Mouse (Mus musculus): ENCODE measurements at regions not wholly inside any gene's neighbourhood (a gene's known extent, or its start where the extent isn't known, plus 50 kb on each side); places are given as distances from the start of the nearest gene placed in this dataset.
A peak's percentile ranks its signal among the peaks of the same experiment; 100 is the strongest.

DNA sequence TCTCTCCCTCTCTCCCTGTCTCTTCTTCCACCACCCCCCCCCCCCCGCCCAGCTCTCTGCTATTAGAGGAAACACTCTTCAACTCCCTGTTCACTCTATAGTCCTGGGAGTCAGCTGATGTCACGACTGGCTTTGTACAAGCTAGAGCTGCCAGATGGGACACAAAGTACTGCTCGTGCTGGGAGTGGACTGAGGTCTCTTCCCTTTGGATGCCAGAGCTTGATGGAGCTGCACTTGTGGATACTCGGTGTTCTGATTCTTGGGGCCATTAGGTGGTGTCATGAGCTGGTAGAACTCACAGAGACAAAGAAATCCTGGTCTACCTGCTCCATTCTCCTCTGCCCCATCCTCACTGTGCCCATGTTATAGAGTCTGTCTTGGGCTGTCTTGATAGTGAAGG lies 415.9 kb downstream of the Rps24 start:
- 17% methylated on average over 3 of the region's 4 CpGs for WGBS
- H3K9ac ChIP-seq = no peak overlapping the region
- H3K9me3 ChIP-seq = no peaks in the 10 kb centered on the region
- H3K4me3 ChIP-seq = no peak overlapping the region
- no peaks in the 10 kb centered on the region for H3K27me3 ChIP-seq
- ATAC-seq (ENCODE audit: low read depth) = no peak
- no peaks in the 10 kb centered on the region for H3K36me3 ChIP-seq
- 0 out of 2 replicates have a peak overlapping the region, but pooled peaks have one; percentile 9 for H3K27ac ChIP-seq (replicated peaks)
- no peak overlapping the region for H3K4me2 ChIP-seq
- peaks cover 5% of the 10 kb centered on the region; the same call in 1 of the 2 replicates for H3K4me1 ChIP-seq (replicated peaks)

GRCm38 (mm10) chr14:24904712-24905111 lies 417.8 kb downstream of the Rps24 start:
- no peaks in the 10 kb centered on the region for H3K9me3 ChIP-seq
- H3K4me3 ChIP-seq = no peak overlapping the region
- H3K4me1 ChIP-seq (replicated peaks) = peaks cover 5% of the 10 kb centered on the region; the same call in 1 of the 2 replicates
- no peaks in the 10 kb centered on the region for H3K27me3 ChIP-seq
- 84% methylated on average over 6 of the region's 6 CpGs for WGBS
- H3K4me2 ChIP-seq = no peak overlapping the region
- no peak overlapping the region for H3K9ac ChIP-seq
- no peaks in the 10 kb centered on the region for H3K36me3 ChIP-seq
- no peak overlapping the region for H3K27ac ChIP-seq (replicated peaks)
- no peak for ATAC-seq (ENCODE audit: low read depth)

DNA sequence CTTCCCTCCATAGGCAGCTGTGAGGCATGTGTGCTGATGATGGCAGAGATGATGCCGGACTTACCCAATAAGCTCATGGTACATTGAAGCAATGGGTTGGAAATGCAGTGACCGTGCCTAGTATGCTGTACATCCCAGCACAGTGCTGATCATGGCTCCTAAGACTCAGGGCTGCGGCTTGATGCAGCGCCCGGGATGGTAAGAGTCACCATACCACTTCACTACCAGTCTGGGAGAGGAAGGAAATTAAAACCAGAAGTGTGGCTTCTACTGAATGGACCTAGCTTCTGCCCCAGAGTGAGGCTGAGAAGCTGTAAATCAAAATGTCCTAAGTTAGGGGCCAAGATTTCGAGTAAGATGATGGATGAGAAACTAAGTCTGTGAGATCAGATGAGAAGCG lies 420.0 kb downstream of the Rps24 start:
- 82% methylated on average over 7 of the region's 7 CpGs for WGBS
- no peaks in the 10 kb centered on the region for H3K9me3 ChIP-seq
- ATAC-seq (ENCODE audit: low read depth) = no peak

GRCm38 (mm10) chr14:24908377-24908776 lies 421.5 kb downstream of the Rps24 start:
- Histone ChIP-seq H3K9me3 (no peaks in the 10 kb centered on the region), H3K9ac (no peak overlapping the region), H3K27me3 (no peaks in the 10 kb centered on the region), H3K4me2 (no peak overlapping the region), H3K36me3 (no peaks in the 10 kb centered on the region), H3K27ac (replicated peaks) (no peak overlapping the region), H3K4me3 (no peak overlapping the region), H3K4me1 (replicated peaks) (no peaks in the 10 kb centered on the region)
- 80% methylated on average over 4 of the region's 4 CpGs for WGBS
- ATAC-seq (ENCODE audit: low read depth) = no peak

More for the DNA sequence above, 420.0 kb downstream of the Rps24 start:
- H3K9ac ChIP-seq = no peak overlapping the region
- H3K4me2 ChIP-seq = no peak overlapping the region
- H3K27me3 ChIP-seq = no peaks in the 10 kb centered on the region
- H3K4me3 ChIP-seq = no peak overlapping the region
- H3K36me3 ChIP-seq = no peaks in the 10 kb centered on the region
- no peaks in the 10 kb centered on the region for H3K4me1 ChIP-seq (replicated peaks)
- H3K27ac ChIP-seq (replicated peaks) = no peak overlapping the region

DNA sequence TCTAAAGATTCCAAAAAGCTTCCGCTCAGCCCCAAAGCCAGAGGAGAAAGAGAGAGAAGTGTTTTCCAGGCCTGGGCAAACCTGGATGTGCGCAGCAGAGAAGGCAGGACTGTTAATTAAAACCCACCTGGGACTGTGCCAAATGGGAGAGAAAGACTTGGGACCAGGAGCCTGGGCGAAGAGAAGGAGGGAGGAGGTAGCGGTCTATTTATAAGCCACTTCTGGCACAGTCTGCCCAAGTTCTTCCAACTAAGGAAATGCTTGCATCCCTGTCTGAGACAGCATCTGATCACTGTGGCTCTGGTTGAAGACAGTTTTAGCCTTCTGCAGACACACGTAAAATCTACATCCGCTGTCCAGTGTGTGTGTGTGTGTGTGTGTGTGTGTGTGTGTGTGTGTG lies 424.7 kb downstream of the Rps24 start:
- 76% methylated on average over 6 of the region's 6 CpGs for WGBS

DNA sequence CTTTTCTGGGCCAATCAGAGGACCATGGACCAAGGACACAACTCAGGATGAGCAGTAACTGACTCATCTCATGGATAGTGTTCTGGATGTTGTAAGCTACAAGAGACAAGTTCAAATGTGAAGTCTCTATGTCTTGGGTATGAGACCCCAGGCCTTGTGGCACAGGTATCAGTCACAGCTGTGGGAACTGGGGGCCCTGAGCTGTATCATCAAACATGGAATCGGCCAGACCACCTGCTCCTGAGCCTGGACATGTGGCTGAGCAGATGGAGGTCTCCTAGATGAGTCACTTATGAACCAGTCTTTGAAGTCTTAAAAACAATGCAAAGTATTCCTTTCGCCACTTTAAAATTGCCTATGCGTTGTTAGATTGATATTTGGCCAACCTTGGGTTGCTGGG lies 432.1 kb downstream of the Rps24 start:
- Histone ChIP-seq H3K27ac (replicated peaks) (no peak overlapping the region), H3K36me3 (no peaks in the 10 kb centered on the region), H3K4me2 (no peak overlapping the region), H3K4me3 (no peak overlapping the region), H3K9me3 (no peaks in the 10 kb centered on the region), H3K4me1 (replicated peaks) (peaks cover 2% of the 10 kb centered on the region; the same call in 1 of the 2 replicates), H3K9ac (no peak overlapping the region), H3K27me3 (no peaks in the 10 kb centered on the region)
- no peak for ATAC-seq (ENCODE audit: low read depth)
- WGBS = 93% methylated on average over 3 of the region's 3 CpGs

More for the DNA sequence above, 424.7 kb downstream of the Rps24 start:
- no peak overlapping the region for H3K27ac ChIP-seq (replicated peaks)
- H3K4me2 ChIP-seq = no peak overlapping the region
- no peak overlapping the region for H3K9ac ChIP-seq
- no peaks in the 10 kb centered on the region for H3K4me1 ChIP-seq (replicated peaks)
- ATAC-seq (ENCODE audit: low read depth) = no peak
- no peak overlapping the region for H3K4me3 ChIP-seq
- H3K36me3 ChIP-seq = no peaks in the 10 kb centered on the region
- H3K27me3 ChIP-seq = no peaks in the 10 kb centered on the region
- no peaks in the 10 kb centered on the region for H3K9me3 ChIP-seq

- Histone ChIP-seq H3K4me2 (no peak overlapping the region), H3K27me3 (no peaks in the 10 kb centered on the region), H3K4me1 (replicated peaks) (peaks cover 23% of the 10 kb centered on the region), H3K9ac (no peak overlapping the region), H3K9me3 (no peaks in the 10 kb centered on the region), H3K36me3 (no peaks in the 10 kb centered on the region), H3K4me3 (no peak overlapping the region), H3K27ac (replicated peaks) (no peak overlapping the region)
- WGBS = 49% methylated on average over 10 of the region's 10 CpGs
- no peak for ATAC-seq (ENCODE audit: low read depth)
Measured at GRCm38 (mm10) chr14:24922006-24922405, 435.1 kb downstream of the Rps24 start.

- H3K4me2 ChIP-seq = no peak overlapping the region
- H3K4me1 ChIP-seq (replicated peaks) = peaks cover 25% of the 10 kb centered on the region
- H3K4me3 ChIP-seq = no peak overlapping the region
- no peaks in the 10 kb centered on the region for H3K9me3 ChIP-seq
- no peaks in the 10 kb centered on the region for H3K36me3 ChIP-seq
- H3K27ac ChIP-seq (replicated peaks) = no peak overlapping the region
- WGBS = 39% methylated on average over 3 of the region's 3 CpGs
- no peak for ATAC-seq (ENCODE audit: low read depth)
- H3K9ac ChIP-seq = no peak overlapping the region
- H3K27me3 ChIP-seq = no peaks in the 10 kb centered on the region
Measured at GRCm38 (mm10) chr14:24924561-24924960, 437.6 kb downstream of the Rps24 start.

GRCm38 (mm10) chr14:24926086-24927048 lies 439.4 kb downstream of the Rps24 start:
- Histone ChIP-seq H3K36me3 (no peaks in the 10 kb centered on the region), H3K9me3 (no peaks in the 10 kb centered on the region), H3K4me1 (replicated peaks) (peaks cover 25% of the 10 kb centered on the region), H3K27me3 (no peaks in the 10 kb centered on the region), H3K4me2 (no peak overlapping the region), H3K9ac (0 out of 2 replicates have a peak overlapping the region, but pooled peaks have one; percentile 22), H3K27ac (replicated peaks) (peak overlapping the region; percentile 61), H3K4me3 (no peak overlapping the region)
- WGBS = 30% methylated on average over 11 of the region's 11 CpGs
- peak; percentile 70 for ATAC-seq (ENCODE audit: low read depth)

DNA sequence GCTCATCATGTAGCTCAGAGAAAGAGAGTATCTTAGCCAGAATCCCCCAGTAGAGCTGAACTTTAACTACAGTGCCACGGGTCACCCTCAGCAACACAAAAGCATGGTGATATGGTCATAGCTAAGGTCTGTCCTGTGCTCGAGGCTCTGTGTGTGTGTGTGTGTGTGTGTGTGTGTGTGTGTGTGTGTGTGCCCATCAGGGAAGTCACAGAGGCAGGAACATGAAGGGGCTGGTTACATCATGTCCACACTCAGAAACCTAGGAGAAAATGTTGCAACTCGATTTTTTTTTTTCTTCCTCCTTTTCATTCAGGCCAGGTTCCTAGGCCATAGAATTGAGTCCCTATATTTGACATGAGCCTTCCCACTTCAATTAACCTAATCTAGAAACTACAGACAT lies 441.8 kb downstream of the Rps24 start:
- Histone ChIP-seq H3K9ac (no peak overlapping the region), H3K27ac (replicated peaks) (no peak overlapping the region), H3K4me3 (no peak overlapping the region), H3K27me3 (no peaks in the 10 kb centered on the region), H3K36me3 (no peaks in the 10 kb centered on the region), H3K4me2 (no peak overlapping the region), H3K4me1 (replicated peaks) (peaks cover 25% of the 10 kb centered on the region), H3K9me3 (no peaks in the 10 kb centered on the region)
- WGBS = 81% methylated on average over 3 of the region's 3 CpGs
- ATAC-seq (ENCODE audit: low read depth) = no peak

DNA sequence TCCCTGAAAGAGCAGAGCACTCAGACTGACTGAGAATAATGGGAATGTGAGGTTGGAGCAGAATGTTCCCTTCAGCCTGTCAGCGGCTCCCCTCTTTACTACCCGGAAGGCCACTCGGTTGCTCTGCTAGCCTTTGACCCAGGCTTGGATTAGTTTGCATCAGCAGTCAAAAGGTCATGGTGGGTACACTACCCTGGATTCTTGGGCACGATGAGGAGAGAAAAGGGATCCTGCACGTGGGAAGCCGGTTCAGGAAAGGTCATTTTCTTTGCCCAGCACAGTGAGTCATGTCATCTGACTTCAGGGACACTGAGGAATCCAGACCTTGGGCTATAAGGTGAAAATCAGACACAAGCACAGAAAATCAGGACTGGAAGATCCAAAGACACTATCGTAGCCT lies 443.3 kb downstream of the Rps24 start:
- no peaks in the 10 kb centered on the region for H3K27me3 ChIP-seq
- no peak overlapping the region for H3K27ac ChIP-seq (replicated peaks)
- H3K4me2 ChIP-seq = no peak overlapping the region
- H3K36me3 ChIP-seq = no peaks in the 10 kb centered on the region
- no peak for ATAC-seq (ENCODE audit: low read depth)
- no peak overlapping the region for H3K4me3 ChIP-seq
- no peak overlapping the region for H3K9ac ChIP-seq
- WGBS = 47% methylated on average over 7 of the region's 7 CpGs
- H3K9me3 ChIP-seq = no peaks in the 10 kb centered on the region
- peaks cover 15% of the 10 kb centered on the region for H3K4me1 ChIP-seq (replicated peaks)

DNA sequence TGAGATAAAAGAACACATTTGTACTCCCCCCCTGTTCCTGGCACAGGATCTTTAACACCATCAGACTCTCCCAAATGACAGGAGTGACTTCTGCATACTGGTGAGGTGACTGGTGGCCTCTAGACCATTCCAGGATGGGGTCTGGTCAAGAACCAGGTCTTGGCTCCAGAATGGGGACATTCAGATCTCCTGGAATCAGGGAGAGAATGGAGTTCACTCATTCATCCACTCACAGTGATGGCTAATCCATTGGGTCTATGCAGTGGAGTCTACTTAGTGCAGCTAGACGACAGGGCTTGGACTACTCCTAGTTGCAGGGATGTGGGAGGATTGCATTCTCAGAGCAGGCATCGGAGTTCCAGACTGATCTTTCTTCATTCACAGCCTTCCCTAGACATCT lies 451.0 kb downstream of the Rps24 start:
- Histone ChIP-seq H3K9ac (no peak overlapping the region), H3K4me2 (no peak overlapping the region), H3K27me3 (no peaks in the 10 kb centered on the region), H3K4me3 (no peak overlapping the region), H3K27ac (replicated peaks) (no peak overlapping the region), H3K9me3 (no peaks in the 10 kb centered on the region), H3K36me3 (no peaks in the 10 kb centered on the region), H3K4me1 (replicated peaks) (peaks cover 11% of the 10 kb centered on the region; the same call in 1 of the 2 replicates)
- 88% methylated on average over 2 of the region's 2 CpGs for WGBS
- ATAC-seq (ENCODE audit: low read depth) = no peak

All from neural tube, embryonic 13.5 days (tissue).